Mouse (Mus musculus): ENCODE measurements at regions not wholly inside any gene's neighbourhood (a gene's known extent, or its start where the extent isn't known, plus 50 kb on each side); places are given as distances from the start of the nearest gene placed in this dataset.
A peak's percentile ranks its signal among the peaks of the same experiment; 100 is the strongest.

GRCm38 (mm10) chr12:21480226-21480625, 62.8 kb upstream of the Ywhaq start:
- no peak for DNase-seq

GRCm38 (mm10) chr12:21479251-21479650, 61.8 kb upstream of the Ywhaq start:
- no peak for DNase-seq

- no peak for DNase-seq
Measured at GRCm38 (mm10) chr12:21476516-21476915, 59.1 kb upstream of the Ywhaq start.

GRCm38 (mm10) chr12:21472951-21473710, 55.7 kb upstream of the Ywhaq start:
- DNase-seq, result no peak

GRCm38 (mm10) chr12:21472487-21472886, 55.0 kb upstream of the Ywhaq start:
- DNase-seq, result peak; percentile 19

- no peak for DNase-seq
Measured at GRCm38 (mm10) chr12:21471986-21472385, 54.5 kb upstream of the Ywhaq start.

GRCm38 (mm10) chr12:21470286-21470685, 52.8 kb upstream of the Ywhaq start:
- no peak for DNase-seq
